Mouse (Mus musculus): Measurements from ENCODE around the gene Fmnl1. TPM values are rescaled to one million over a fixed set of nuclear protein-coding genes. Genes with fewer than 3 reads are reported as not detected.
A peak's percentile ranks its signal among the peaks of the same experiment; 100 is the strongest.

The Fmnl1 gene
- polyA plus RNA-seq, 1 experiment from 2014 or later: 3.1 TPM

- H3K4me2 ChIP-seq (ENCODE audit: low read length): no peak overlapping the region
- DNase-seq (ENCODE audit: low spot score): no peak
- no peak overlapping the region for H3K9ac ChIP-seq (ENCODE audit: low read length)
- H3K27me3 ChIP-seq (replicated peaks; ENCODE audit: control insufficient read depth, insufficient read depth, low read length): no peaks in the 10 kb centered on the region
- 47% methylated on average over 4 of the region's 4 CpGs for WGBS
- H3K9me3 ChIP-seq (ENCODE audit: control insufficient read depth, low read length): no peaks in the 10 kb centered on the region
- no peaks in the 10 kb centered on the region for H3K36me3 ChIP-seq (ENCODE audit: control insufficient read depth, insufficient read depth, low read length)
- H3K4me3 ChIP-seq (ENCODE audit: low read depth, low read length): no peak overlapping the region
- H3K27ac ChIP-seq (ENCODE audit: low read depth): peak overlapping the region; percentile 70
- peak; percentile 13; the same call in 1 of the 2 replicates for ATAC-seq (replicated peaks; ENCODE audit: low FRiP score, low TSS enrichment, low read depth)
- peaks cover 36% of the 10 kb centered on the region for H3K4me1 ChIP-seq (replicated peaks; ENCODE audit: control insufficient read depth, insufficient read depth, low read length)
These were observed 75.9 kb downstream of the Fmnl1 start for GRCm38 (mm10) chr11:103246731-103247290.

GRCm38 (mm10) chr11:103247504-103248177 is 76.7 kb downstream of the Fmnl1 start:
- Histone ChIP-seq H3K27ac (ENCODE audit: low read depth) (peak overlapping the region; percentile 65), H3K9me3 (ENCODE audit: control insufficient read depth, low read length) (no peaks in the 10 kb centered on the region), H3K9ac (ENCODE audit: low read length) (no peak overlapping the region), H3K27me3 (replicated peaks; ENCODE audit: control insufficient read depth, insufficient read depth, low read length) (no peaks in the 10 kb centered on the region), H3K36me3 (ENCODE audit: control insufficient read depth, insufficient read depth, low read length) (no peaks in the 10 kb centered on the region), H3K4me1 (replicated peaks; ENCODE audit: control insufficient read depth, insufficient read depth, low read length) (peaks cover 36% of the 10 kb centered on the region), H3K4me3 (ENCODE audit: low read depth, low read length) (no peak overlapping the region), H3K4me2 (ENCODE audit: low read length) (no peak overlapping the region)
- DNase-seq (ENCODE audit: low spot score): peak; percentile 83
- ATAC-seq (replicated peaks; ENCODE audit: low FRiP score, low TSS enrichment, low read depth): 0 out of 2 replicates have a peak, but pooled peaks have one; percentile 25
- 48% methylated on average over 11 of the region's 11 CpGs for WGBS

Other genes with a start within 250 kb of the Fmnl1 start
- 7.0 and 7.8 TPM in 2 replicates for gene Kif18b, start 246.0 kb upstream of the Fmnl1 start, polyA plus RNA-seq (2014; fragmentation: Nextera tagmentation; extraction: Ambion mirVana)
- gene C1ql1, start 224.4 kb upstream of the Fmnl1 start, polyA plus RNA-seq (2014; fragmentation: Nextera tagmentation; extraction: Ambion mirVana): 8.2 and 9.0 TPM in 2 replicates
- gene Nmt1, start 142.9 kb upstream of the Fmnl1 start, polyA plus RNA-seq (2014; fragmentation: Nextera tagmentation; extraction: Ambion mirVana): 69.3 and 69.7 TPM in 2 replicates
- gene Dcakd, start 142.8 kb upstream of the Fmnl1 start, polyA plus RNA-seq (2014; fragmentation: Nextera tagmentation; extraction: Ambion mirVana): 164 and 183 TPM in 2 replicates
- gene Plcd3, start 69.4 kb upstream of the Fmnl1 start, polyA plus RNA-seq (2014; fragmentation: Nextera tagmentation; extraction: Ambion mirVana): 1.9 and 2.1 TPM in 2 replicates
- 13.0 and 14.5 TPM in 2 replicates for gene Acbd4, start 69.4 kb upstream of the Fmnl1 start, polyA plus RNA-seq (2014; fragmentation: Nextera tagmentation; extraction: Ambion mirVana)
- gene Hexim1, start 54.9 kb upstream of the Fmnl1 start, polyA plus RNA-seq (2014; fragmentation: Nextera tagmentation; extraction: Ambion mirVana): 6.8 and 6.9 TPM in 2 replicates
- 6.9 and 9.7 TPM in 2 replicates for gene Hexim2, start 38.7 kb upstream of the Fmnl1 start, polyA plus RNA-seq (2014; fragmentation: Nextera tagmentation; extraction: Ambion mirVana)
- gene 1700023F06Rik, start 37.5 kb downstream of the Fmnl1 start, polyA plus RNA-seq (2014; fragmentation: Nextera tagmentation; extraction: Ambion mirVana): 1.3 and 1.4 TPM in 2 replicates
- gene Spata32, start 47.3 kb downstream of the Fmnl1 start, polyA plus RNA-seq (2014; fragmentation: Nextera tagmentation; extraction: Ambion mirVana): not detected in 2 replicates
- gene Map3k14, start 96.4 kb downstream of the Fmnl1 start, polyA plus RNA-seq (2014; fragmentation: Nextera tagmentation; extraction: Ambion mirVana): 3.7 and 3.9 TPM in 2 replicates
- 23.8 and 24.8 TPM in 2 replicates for gene Arhgap27, start 192.6 kb downstream of the Fmnl1 start, polyA plus RNA-seq (2014; fragmentation: Nextera tagmentation; extraction: Ambion mirVana)
- 7.2 and 8.5 TPM in 2 replicates for gene Plekhm1, start 241.6 kb downstream of the Fmnl1 start, polyA plus RNA-seq (2014; fragmentation: Nextera tagmentation; extraction: Ambion mirVana)

Data from intestine, embryonic 14.5 days (tissue).